Mouse (Mus musculus) fat pad, adult 2 months (tissue): Measurements from ENCODE around the gene Fcgrt.

Experiments
- DNase-seq: peaks from one replicate; pipeline ENCODE4 v3.0.0-alpha.2; 2011; ENCODE audit warnings: low read depth, low spot score; ENCODE audit errors: extremely low read depth

Fcgrt gene

GRCm38 (mm10) chr7:45058607-45059571 is 44.8 kb downstream of the Fcgrt start:
- no peak for DNase-seq

GRCm38 (mm10) chr7:45056972-45057348 is 46.7 kb downstream of the Fcgrt start:
- DNase-seq = no peak

- no peak for DNase-seq
These were observed 47.2 kb downstream of the Fcgrt start for GRCm38 (mm10) chr7:45056329-45056971.

- peak; percentile 97 for DNase-seq
These were observed 49.6 kb downstream of the Fcgrt start for GRCm38 (mm10) chr7:45053931-45054510.

GRCm38 (mm10) chr7:45053117-45053930 is 50.3 kb downstream of the Fcgrt start:
- no peak for DNase-seq

GRCm38 (mm10) chr7:45052862-45053116 is 50.9 kb downstream of the Fcgrt start, which contains the start of gene Prr12:
Prr12 (minus strand) TSS chr7:45052881.
- DNase-seq = no peak

GRCm38 (mm10) chr7:45052181-45052861 is 51.3 kb downstream of the Fcgrt start:
- no peak for DNase-seq

- no peak for DNase-seq
These were observed 52.1 kb downstream of the Fcgrt start for GRCm38 (mm10) chr7:45051601-45051974.

- no peak for DNase-seq
These were observed 52.6 kb downstream of the Fcgrt start for GRCm38 (mm10) chr7:45050945-45051600.

- no peak for DNase-seq
These were observed 54.6 kb downstream of the Fcgrt start for GRCm38 (mm10) chr7:45048923-45049657.

- DNase-seq = no peak
These were observed 55.4 kb downstream of the Fcgrt start for GRCm38 (mm10) chr7:45048001-45048890.

- DNase-seq = no peak
These were observed 56.2 kb downstream of the Fcgrt start for GRCm38 (mm10) chr7:45047491-45047890.

GRCm38 (mm10) chr7:45046853-45047350 is 56.7 kb downstream of the Fcgrt start:
- no peak for DNase-seq

GRCm38 (mm10) chr7:45045741-45046140 is 57.9 kb downstream of the Fcgrt start:
- DNase-seq = no peak

GRCm38 (mm10) chr7:45043307-45043706 is 60.3 kb downstream of the Fcgrt start:
- DNase-seq = no peak
